Mouse (Mus musculus) kidney, adult 11 months (tissue): ENCODE measurements around the gene Best2.

Experiments used
- DNase-seq: peaks from one replicate; pipeline ENCODE4 v3.0.0; 2022

Gene Best2

GRCm38 (mm10) chr8:84981644-84982498 lies 32.5 kb downstream of the Best2 start:
- DNase-seq: peak; percentile 77

- DNase-seq: peak; percentile 96
Observed at GRCm38 (mm10) chr8:84980622-84981358, 33.5 kb downstream of the Best2 start.

- DNase-seq: peak; percentile 98
Observed at GRCm38 (mm10) chr8:84979599-84980421, 34.5 kb downstream of the Best2 start.

- peak; percentile 97 for DNase-seq
Observed at GRCm38 (mm10) chr8:84978248-84978940, 35.9 kb downstream of the Best2 start, which contains the start of gene Junb. Gene Junb (minus strand): TSS chr8:84978718.

GRCm38 (mm10) chr8:84977435-84978247 lies 36.7 kb downstream of the Best2 start:
- peak; percentile 70 for DNase-seq

GRCm38 (mm10) chr8:84976763-84977434 lies 37.4 kb downstream of the Best2 start:
- no peak for DNase-seq

GRCm38 (mm10) chr8:84976031-84976762 lies 38.1 kb downstream of the Best2 start:
- DNase-seq: peak; percentile 95

GRCm38 (mm10) chr8:84975434-84975833 lies 38.9 kb downstream of the Best2 start:
- peak; percentile 59 for DNase-seq

- DNase-seq: no peak
Observed at GRCm38 (mm10) chr8:84974543-84975142, 39.7 kb downstream of the Best2 start.

- DNase-seq: peak; percentile 74
Observed at GRCm38 (mm10) chr8:84973803-84974542, 40.4 kb downstream of the Best2 start.

GRCm38 (mm10) chr8:84973079-84973478 lies 41.3 kb downstream of the Best2 start:
- DNase-seq: no peak

- DNase-seq: no peak
Observed at GRCm38 (mm10) chr8:84970913-84971312, 43.4 kb downstream of the Best2 start.

GRCm38 (mm10) chr8:84970135-84970790 lies 44.1 kb downstream of the Best2 start:
- DNase-seq: no peak

GRCm38 (mm10) chr8:84969241-84970134 lies 44.8 kb downstream of the Best2 start, which contains the start of the genes Gm49661, Prdx2 and Rnaseh2a:
Gene Gm49661 (minus strand): TSS chr8:84969433.
Gene Prdx2 (plus strand): TSS chr8:84969587.
Gene Rnaseh2a (minus strand): TSS chr8:84969767.
- DNase-seq: peak; percentile 69

- no peak for DNase-seq
Observed at GRCm38 (mm10) chr8:84968650-84969049, 45.7 kb downstream of the Best2 start.

GRCm38 (mm10) chr8:84967532-84968304 lies 46.6 kb downstream of the Best2 start:
- DNase-seq: no peak
